Mouse (Mus musculus): ENCODE results near the gene Acot2.

DNA sequence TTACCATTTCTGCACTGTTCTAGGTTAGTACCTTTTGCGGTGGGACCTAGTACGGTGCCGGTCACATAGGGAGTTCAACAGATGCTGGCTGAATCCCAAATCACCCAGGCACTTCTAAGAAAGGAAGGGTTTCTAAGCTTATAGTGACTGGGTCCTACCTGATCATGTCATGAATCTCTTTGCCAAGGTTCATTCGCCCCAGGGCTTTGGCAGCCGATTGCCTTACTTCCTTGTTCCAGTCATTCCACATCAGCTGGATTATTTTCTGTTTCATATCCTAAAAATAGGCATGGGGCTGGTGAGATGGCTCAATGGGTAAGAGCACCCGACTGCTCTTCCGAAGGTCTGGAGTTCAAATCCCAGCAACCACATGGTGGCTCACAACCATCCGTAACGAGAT is 29.4 kb upstream of the Acot2 start:
- TF ChIP-seq POLR2A (IDR thresholded peaks at IDR 0.05; ENCODE audit: insufficient read length, low read depth) (no peak), MYOG (IDR thresholded peaks at IDR 0.05; ENCODE audit: control insufficient read depth in 1 of 3, insufficient read depth in 1 of 3, insufficient read length in 2 of 3, low read depth in 2 of 3) (no peak), TCF12 (IDR thresholded peaks at IDR 0.05; ENCODE audit: insufficient read depth, poor library complexity, severe bottlenecking) (no peak), SRF (IDR thresholded peaks at IDR 0.05; ENCODE audit: control insufficient read depth, insufficient read length, low read depth) (no peak), REST (IDR thresholded peaks at IDR 0.05; ENCODE audit: insufficient read depth, insufficient read length) (no peak), USF1 (IDR thresholded peaks at IDR 0.05; ENCODE audit: low read depth) (no peak), MAX (IDR thresholded peaks at IDR 0.05; ENCODE audit: low read depth) (no peak), E2F4 (IDR thresholded peaks at IDR 0.05; ENCODE audit: insufficient read depth) (no peak), POLR2AphosphoS2 (IDR thresholded peaks at IDR 0.05; ENCODE audit: insufficient read length, low read depth) (no peak), CEBPB (IDR thresholded peaks at IDR 0.05; ENCODE audit: insufficient read depth, poor library complexity, severe bottlenecking) (no peak), MYOD1 (IDR thresholded peaks at IDR 0.05; ENCODE audit: control insufficient read depth in 1 of 3, insufficient read length in 2 of 3, low read depth in 2 of 3) (no peak), TCF3 (IDR thresholded peaks at IDR 0.05; ENCODE audit: insufficient read length, low read depth) (no peak)

Measured in myocyte (in vitro differentiated cells).